Mouse (Mus musculus) lung, postnatal 0 days (tissue): ENCODE results near the gene 1700066M21Rik. TPM values are rescaled to one million over a fixed set of nuclear protein-coding genes. Genes with fewer than 3 reads are reported as not detected.
A peak's percentile ranks its signal among the peaks of the same experiment; 100 is the strongest.

Source experiments
- ATAC-seq: fragments of 200-750 bp; cut with Nextera tagmentation; 2 replicates; pipeline ENCODE4 v1.8.0; 2017; ENCODE audit warnings: moderate library complexity
- DNase-seq: peaks from one replicate; pipeline ENCODE4 v3.0.0-alpha.2; 2016; ENCODE audit warnings: low spot score
- H3K27ac ChIP-seq: fragments of 300-500 bp; sonication (generic); 2 replicates; pipeline ENCODE4 v1.5.1; 2014; ENCODE audit warnings: antibody characterized with exemption, mild to moderate bottlenecking, low read length, mixed read lengths
- H3K27me3 ChIP-seq: fragments of 300-500 bp; sonication (generic); replicated peaks from 2 replicates; pipeline ENCODE4 v1.6.1; 2014; ENCODE audit warnings: low read length, mixed read lengths; ENCODE audit not compliant: insufficient read depth
- H3K36me3 ChIP-seq: fragments of 300-500 bp; sonication (generic); 2 replicates; pipeline ENCODE4 v1.6.1; 2014; ENCODE audit warnings: low read length, mixed read lengths; ENCODE audit not compliant: insufficient read depth
- H3K4me1 ChIP-seq: fragments of 300-500 bp; sonication (generic); 2 replicates; pipeline ENCODE4 v1.6.1; 2014; ENCODE audit warnings: antibody characterized with exemption, low read depth, low read length, mixed read lengths; ENCODE audit not compliant: insufficient read depth
- H3K4me2 ChIP-seq: fragments of 300-500 bp; sonication (generic); replicated peaks from 2 replicates; pipeline ENCODE4 v1.6.1; 2014; ENCODE audit warnings: low read depth, mild to moderate bottlenecking, low read length, moderate library complexity, mixed read lengths
- H3K4me3 ChIP-seq: fragments of 300-500 bp; sonication (generic); 2 replicates; pipeline ENCODE4 v1.5.1; 2014; ENCODE audit warnings: low read depth, low read length
- H3K9ac ChIP-seq: fragments of 300-500 bp; sonication (generic); replicated peaks from 2 replicates; pipeline ENCODE4 v1.6.1; 2014; ENCODE audit warnings: low read depth, mild to moderate bottlenecking
- H3K9me3 ChIP-seq: fragments of 300-500 bp; sonication (generic); 2 replicates; pipeline ENCODE4 v1.6.1; 2016; ENCODE audit warnings: low read length, mixed read lengths
- CTCF ChIP-seq: IDR thresholded peaks from 2 replicates; pipeline ENCODE4 v1.5.1; 2016; ENCODE audit warnings: antibody characterized with exemption, mild to moderate bottlenecking
- EP300 ChIP-seq: IDR thresholded peaks from 2 replicates; pipeline ENCODE4 v1.6.1; 2016; ENCODE audit warnings: antibody characterized with exemption, mild to moderate bottlenecking, control low read depth
- WGBS: fragments of 180-500 bp; shearing (Covaris S2); extraction: QIAGEN DNeasy Blood & Tissue Kit; methylation state at CpG from one replicate; pipeline ENCODE4 v1.1.7; 2014; 5-methylcytosine and 5-hydroxymethylcytosine counted together
- polyA plus RNA-seq: library from polyadenylated mRNA; unstranded; fragments of >200 nt; fragmentation: Nextera tagmentation; extraction: Ambion mirVana; gene quantifications from 2 replicates; pipeline ENCODE4 v1.2.1, GENCODE M21; 2015

1700066M21Rik gene
- polyA plus RNA-seq, 1 experiment from 2014 or later = 5.3 TPM

DNA sequence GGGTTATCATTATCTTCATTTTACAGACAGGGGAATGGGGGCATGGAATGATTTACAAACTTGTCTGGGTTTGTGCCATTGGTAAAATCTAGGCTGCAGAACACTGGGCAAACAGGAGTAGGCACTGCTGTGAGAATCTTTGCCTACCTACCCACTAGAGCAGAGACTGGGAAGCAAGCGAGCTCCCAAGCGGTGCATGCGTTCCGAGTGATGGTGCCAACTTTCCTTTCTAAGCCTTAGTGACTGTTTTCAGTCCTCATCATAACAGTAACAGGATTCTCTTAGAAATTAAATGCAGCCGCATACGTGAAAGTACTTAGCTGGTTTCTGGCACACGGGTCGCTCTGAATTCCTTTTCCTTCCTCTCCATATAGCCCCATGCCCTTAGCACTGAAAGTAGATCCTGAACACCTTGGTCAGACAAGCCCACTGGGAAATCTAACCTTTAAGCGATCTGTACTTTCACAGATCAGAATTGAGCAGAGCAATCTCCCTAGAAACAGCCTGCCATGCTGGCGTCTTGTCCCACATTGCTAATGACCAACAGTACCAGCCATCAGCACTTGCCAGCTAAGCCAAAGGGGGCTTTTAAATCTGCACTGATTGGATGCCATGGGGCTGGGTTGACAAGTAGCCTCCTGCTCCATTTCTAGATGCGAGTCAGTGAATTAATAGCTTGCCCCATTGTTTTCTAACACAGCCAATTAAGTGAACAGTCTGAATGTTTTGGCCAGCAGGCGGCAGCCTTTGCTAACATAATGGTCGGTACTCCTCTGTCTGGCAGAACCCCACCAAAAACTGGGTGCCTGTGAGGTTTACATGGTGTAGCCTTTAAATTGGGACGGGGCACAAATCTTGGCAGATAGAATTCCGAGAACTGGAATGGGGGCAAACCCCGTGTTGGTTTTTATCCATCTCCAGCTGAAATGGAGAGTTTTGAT lies 51.2 kb downstream of the 1700066M21Rik start:
- 53% methylated on average over 16 of the region's 16 CpGs for WGBS
- H3K4me3 ChIP-seq = no peak overlapping the region
- H3K9me3 ChIP-seq = no peaks in the 10 kb centered on the region
- no peak for TF ChIP-seq EP300
- peak; percentile 92 for TF ChIP-seq CTCF
- no peaks in the 10 kb centered on the region for H3K36me3 ChIP-seq
- H3K4me2 ChIP-seq = 0 out of 2 replicates have a peak overlapping the region, but pooled peaks have one; percentile 12
- H3K4me1 ChIP-seq = no peaks in the 10 kb centered on the region
- H3K9ac ChIP-seq = no peak overlapping the region
- no peaks in the 10 kb centered on the region for H3K27me3 ChIP-seq
- peak; percentile 85 for DNase-seq
- no peak overlapping the region for H3K27ac ChIP-seq
- ATAC-seq = peak; percentile 79

DNA sequence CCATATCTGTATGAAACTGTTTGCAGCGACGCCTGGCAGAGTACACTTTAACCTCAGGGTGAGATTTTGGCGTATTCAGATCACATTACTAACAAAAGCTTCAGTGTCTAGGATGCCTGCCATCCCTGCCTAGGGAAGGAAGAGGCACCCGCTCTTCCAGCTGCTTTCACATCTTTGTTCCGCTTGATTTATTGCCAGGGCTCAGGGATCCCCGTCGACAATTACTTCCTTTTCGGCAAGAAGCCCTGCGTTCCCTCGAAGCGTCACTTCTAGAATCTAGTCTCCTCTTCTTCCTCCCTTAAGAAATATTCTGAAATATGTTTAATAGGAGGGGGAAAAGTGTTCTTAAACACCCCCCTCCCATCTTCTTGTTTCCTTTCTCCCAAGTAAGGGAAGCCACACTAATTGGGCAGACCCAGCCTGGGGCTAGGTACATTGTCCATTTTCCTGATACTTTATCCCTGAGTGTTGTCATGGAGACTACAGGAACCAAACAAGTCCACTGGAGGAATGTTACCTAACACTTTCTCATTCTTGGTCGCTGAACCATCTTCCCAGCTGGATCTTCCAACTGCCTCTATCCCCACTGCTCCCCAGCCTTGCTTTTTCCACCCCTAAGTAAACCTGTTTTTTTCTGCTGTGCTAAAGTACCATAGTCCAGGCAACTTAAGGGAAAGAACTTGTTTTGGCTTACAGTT lies 52.5 kb downstream of the 1700066M21Rik start:
- H3K9me3 ChIP-seq = no peaks in the 10 kb centered on the region
- H3K36me3 ChIP-seq = no peaks in the 10 kb centered on the region
- peak overlapping the region; percentile 39 for H3K4me2 ChIP-seq
- no peak overlapping the region for H3K4me3 ChIP-seq
- H3K27ac ChIP-seq = no peak overlapping the region
- no peaks in the 10 kb centered on the region for H3K4me1 ChIP-seq
- TF ChIP-seq EP300 (no peak), CTCF (no peak)
- DNase-seq (peak; percentile 41), ATAC-seq (peak; percentile 35)
- no peak overlapping the region for H3K9ac ChIP-seq
- no peaks in the 10 kb centered on the region for H3K27me3 ChIP-seq
- WGBS = 7% methylated on average over 12 of the region's 12 CpGs

- DNase-seq (no peak), ATAC-seq (no peak)
- Histone ChIP-seq H3K4me2 (no peak overlapping the region), H3K27ac (no peak overlapping the region), H3K27me3 (no peaks in the 10 kb centered on the region), H3K4me3 (no peak overlapping the region), H3K9ac (no peak overlapping the region), H3K9me3 (no peaks in the 10 kb centered on the region), H3K4me1 (no peaks in the 10 kb centered on the region), H3K36me3 (no peaks in the 10 kb centered on the region)
- 84% methylated on average over 7 of the region's 7 CpGs for WGBS
- TF ChIP-seq CTCF = no peak
- TF ChIP-seq EP300 = no peak
Measured at GRCm38 (mm10) chr1:57433141-57433540, 55.7 kb downstream of the 1700066M21Rik start.

Other genes with a start within 250 kb of the 1700066M21Rik start
- 10.9 and 11.9 TPM in 2 replicates for gene Maip1, start 28.7 kb downstream of the 1700066M21Rik start, polyA plus RNA-seq
- 20.5 and 26.9 TPM in 2 replicates for gene Tyw5, start 29.5 kb downstream of the 1700066M21Rik start, polyA plus RNA-seq